Mouse (Mus musculus) heart, postnatal 14 days (tissue): ENCODE data around the gene Atp6v0a4. TPM values are rescaled to one million over a fixed set of nuclear protein-coding genes. Genes with fewer than 3 reads are reported as not detected.
A peak's percentile ranks its signal among the peaks of the same experiment; 100 is the strongest.

ENCODE experiments used
- DNase-seq, 2 experiments: peaks; one replicate each; pipeline ENCODE4 v3.0.0; 2021 to 2022
- intact Hi-C: fragments of 180-260 bp; cut with DNase I; formaldehyde crosslinking; loops from one replicate; pipeline ENCODE4 v1.15.1; 2025
- long read RNA-seq, 2 experiments: library from polyadenylated mRNA; stranded (forward); transcript quantifications; one replicate each; pipeline ENCODE4 v2.0.0; 2021
- total RNA-seq, 2 experiments: library from RNA; stranded (reverse); gene quantifications; 2 replicates each; pipeline ENCODE4 v1.2.3; 2021

Atp6v0a4 gene
- 1 to 10 TPM; 2.8 to 3.5 TPM for total RNA-seq
- long read RNA-seq, experiment 1, partial matches to known transcripts = 1 of 2 reads
- long read RNA-seq, experiment 1, other reads (novel, unspliced or antisense) = 1 of 2 reads
- long read RNA-seq, experiment 2, partial matches to known transcripts = 0 of 1 reads
- long read RNA-seq, experiment 2, other reads (novel, unspliced or antisense) = 1 of 1 reads

DNA sequence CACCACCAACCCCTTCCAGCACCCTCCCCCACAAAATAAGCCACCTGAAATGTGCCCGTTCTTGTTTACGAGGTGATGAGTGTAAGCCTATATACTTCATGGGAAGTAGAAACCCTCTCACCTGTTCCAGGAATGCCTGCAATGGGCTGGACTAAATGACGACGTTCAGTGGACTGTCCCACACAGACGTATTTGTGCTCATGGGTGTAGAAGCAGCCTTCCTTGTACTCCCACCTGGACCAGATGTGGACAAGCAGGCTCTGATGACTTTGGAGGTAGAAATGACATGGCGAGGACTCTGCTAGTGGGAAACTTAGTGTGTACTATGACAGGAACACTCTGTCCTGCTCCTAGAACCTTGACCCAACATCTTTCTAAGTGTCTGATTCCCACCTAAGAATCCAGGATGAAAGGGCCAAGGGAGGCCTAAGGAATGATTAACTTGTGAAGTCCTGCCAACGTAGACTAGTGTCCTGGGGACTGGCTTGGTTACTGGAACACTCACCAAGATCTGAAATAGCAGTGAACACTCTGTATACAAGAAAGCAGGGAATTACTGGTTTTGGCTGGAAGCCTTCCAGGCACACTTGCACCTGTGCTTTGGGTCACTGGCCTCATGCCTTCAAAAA, at the start of gene Atp6v0a4:
TSS of gene Atp6v0a4 (minus strand) at position 380 of the 629 bp plus-strand sequence.
- no peak for DNase-seq
- intact Hi-C loops = no loop called here

DNA sequence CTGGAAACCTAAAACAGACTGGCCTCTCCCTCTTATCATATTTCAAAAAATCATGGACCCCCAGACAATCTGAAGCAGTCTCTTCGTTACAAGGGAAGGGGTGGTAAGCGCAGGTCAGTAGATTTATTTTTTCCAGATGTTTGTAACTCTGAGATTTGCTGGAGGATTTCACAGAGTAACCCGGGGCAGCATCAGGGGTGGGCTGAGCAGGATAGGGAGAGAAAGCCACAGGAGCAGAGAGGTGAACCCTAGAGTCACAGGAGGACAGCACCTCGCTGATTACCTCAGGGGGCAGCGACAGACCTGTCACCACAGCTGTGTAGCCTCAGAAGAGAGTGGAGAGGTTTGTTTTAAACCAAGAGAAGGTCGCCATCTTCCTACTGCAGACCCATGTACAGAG, 41.0 kb upstream of the Atp6v0a4 start:
- intact Hi-C loops = no loop called here
- no peak for DNase-seq

DNA sequence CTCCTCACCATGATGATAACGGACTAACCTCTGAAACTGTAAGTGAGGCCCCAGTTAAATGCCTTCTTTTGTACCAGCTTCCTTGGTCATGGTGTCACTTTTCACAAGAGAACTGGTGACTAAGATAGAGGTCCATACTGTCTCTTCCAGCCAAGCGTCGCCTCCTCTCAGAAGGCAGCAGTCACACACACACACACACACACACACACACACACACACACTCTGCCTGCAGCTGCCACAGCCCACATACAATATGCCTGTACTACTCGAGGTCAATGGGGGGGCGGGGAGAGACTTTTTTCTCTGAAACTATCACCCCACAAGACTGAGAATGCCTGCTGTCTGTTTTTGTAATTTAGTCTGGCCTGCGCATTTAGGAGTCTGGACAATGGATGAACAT, 40.3 kb upstream of the Atp6v0a4 start:
- no peak for DNase-seq
- intact Hi-C loops = no loop called here

DNA sequence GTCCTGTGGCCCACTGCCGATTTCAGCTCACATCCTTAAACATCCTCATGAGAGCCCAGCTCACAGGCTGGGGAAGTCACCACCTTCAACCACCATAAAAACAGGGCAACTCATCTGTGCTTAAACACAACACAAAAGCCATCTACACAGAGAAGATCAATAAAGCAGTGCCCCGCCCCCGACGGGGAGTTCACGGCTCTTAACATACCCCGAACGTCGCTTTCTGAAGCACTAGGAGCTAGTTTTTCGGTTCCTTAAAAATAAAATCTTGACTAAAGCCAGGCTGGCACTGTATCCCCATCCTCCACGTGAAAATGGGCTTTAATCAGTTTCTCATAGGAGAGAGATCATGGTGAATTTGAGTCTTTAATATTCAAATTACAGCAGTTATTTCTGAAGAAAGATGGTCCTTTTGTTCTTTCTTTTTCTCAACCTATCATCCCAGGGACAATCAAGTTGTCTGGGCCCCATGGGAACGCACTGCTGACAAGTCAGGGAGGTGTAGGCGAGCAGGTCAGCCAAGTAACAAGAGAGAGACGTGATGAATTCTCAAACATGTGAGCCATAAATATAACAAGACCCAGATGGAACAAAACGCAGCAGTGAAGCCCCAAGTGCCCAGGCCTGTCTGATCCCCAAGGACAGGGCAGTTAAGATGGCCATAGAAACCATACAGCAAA, 38.6 kb upstream of the Atp6v0a4 start:
- no peak for DNase-seq
- intact Hi-C loops = no loop called here

DNA sequence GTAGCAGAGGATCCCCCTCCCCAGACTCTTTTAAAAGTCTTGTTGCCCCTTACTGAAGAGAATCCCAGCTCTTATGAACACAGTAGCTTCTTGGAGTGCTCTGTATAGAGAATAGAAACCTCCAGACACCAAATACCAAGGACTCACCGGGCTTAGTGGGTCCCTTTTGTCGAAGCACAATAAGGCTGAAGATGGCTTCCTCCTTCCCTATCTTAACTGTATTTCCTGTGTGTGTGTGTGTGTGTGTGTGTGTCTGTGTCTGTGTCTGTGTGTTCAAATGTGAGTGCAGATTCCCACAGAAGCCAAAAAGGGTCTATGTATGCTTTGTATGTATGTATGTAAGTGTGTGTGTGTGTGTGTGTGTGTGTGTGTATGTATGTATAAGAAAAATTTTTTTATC, 36.2 kb upstream of the Atp6v0a4 start:
- intact Hi-C loops = loop anchor here (2.0 kb wide), 3 partner anchors 94 to 166 kb away; partner anchors contain the start of genes D630045J12Rik and Zc3hav1l
- DNase-seq = no peak

DNA sequence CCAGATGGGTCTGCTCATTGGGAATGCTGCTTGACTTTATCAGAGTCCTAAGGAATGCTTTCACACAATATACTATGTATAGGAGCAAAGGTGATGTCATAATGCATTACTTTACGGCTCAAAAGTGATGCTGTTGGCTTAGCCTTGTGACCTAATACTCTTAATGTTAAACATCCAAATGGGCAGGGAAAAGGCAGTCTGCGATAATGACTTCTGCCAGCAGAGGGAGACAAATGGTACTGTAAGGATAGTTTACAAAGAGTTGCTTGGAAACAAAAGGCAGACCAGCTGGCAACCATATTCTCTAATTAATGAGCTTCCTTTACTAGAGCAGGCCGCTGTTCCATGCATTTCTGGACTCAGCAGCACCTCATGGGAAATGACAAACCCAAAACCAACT, 35.7 kb upstream of the Atp6v0a4 start:
- peak; percentile 83 to 94 for DNase-seq
- intact Hi-C loops = loop anchor here (2.0 kb wide), 3 partner anchors 95 to 167 kb away; partner anchors contain the start of genes D630045J12Rik and Zc3hav1l

DNA sequence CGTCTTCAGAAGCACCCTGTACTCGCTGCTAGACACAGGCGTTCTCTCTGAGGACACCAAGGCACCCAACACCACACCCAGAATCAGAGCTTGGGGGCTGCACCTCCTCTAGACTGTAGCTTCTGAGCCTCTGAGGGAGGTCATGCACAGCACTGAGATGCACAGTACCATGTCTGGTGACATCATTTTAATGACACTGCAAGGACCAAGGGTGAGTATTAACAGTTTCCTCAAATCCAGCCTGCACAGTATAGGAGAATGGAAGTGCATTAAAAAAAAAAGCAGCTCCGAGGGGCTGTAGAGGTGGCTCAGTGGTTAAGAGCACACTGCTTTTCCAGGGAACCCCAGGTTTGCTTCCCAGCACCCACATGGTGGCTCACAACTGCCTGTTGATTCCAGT, 35.2 kb upstream of the Atp6v0a4 start:
- intact Hi-C loops = loop anchor here (10.0 kb wide), 1 partner anchor 145 kb away; no protein-coding TSS in a partner anchor
- DNase-seq = no peak

DNA sequence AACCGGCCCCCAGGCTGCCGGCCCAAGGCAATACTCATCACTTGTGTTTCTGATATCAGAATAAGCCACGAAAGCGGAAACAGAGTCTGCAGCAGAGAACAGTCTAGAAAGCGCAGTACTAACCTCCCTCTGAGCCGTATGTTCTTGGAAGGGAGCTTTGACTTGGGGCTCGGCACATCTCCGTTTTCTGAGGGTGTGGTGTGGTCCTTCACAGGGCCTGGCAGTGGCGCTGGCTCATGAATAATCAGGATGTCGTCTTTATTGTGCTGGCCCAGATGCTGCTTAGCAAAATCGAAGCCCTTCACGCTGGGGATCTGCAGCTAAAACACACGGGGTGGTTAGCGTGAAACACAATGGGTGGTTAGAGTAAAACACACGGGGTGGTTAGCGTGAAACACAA, 33.5 kb upstream of the Atp6v0a4 start:
- no peak for DNase-seq
- intact Hi-C loops = loop anchor here (10.0 kb wide), 1 partner anchor 143 kb away; no protein-coding TSS in a partner anchor

DNA sequence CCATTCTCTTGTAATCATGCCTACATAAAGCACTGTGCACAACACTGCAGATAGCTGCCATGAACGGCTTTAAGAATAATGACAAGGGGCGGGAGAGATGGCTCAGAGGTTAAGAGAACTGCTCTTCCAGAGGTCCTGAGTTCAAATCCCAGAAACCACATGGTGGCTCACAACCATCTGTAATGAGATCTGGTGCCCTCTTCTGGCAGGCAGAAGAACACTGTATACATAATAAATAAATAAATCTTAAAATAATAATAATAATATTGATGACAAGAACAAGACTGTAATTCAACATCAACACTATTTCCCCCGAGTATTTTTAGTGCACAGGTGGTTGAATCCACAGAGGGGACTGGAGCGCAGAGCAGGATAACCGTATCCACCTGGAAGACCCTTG, 31.8 kb upstream of the Atp6v0a4 start:
- DNase-seq = no peak
- intact Hi-C loops = loop anchor here (10.0 kb wide), 1 partner anchor 141 kb away; no protein-coding TSS in a partner anchor

DNA sequence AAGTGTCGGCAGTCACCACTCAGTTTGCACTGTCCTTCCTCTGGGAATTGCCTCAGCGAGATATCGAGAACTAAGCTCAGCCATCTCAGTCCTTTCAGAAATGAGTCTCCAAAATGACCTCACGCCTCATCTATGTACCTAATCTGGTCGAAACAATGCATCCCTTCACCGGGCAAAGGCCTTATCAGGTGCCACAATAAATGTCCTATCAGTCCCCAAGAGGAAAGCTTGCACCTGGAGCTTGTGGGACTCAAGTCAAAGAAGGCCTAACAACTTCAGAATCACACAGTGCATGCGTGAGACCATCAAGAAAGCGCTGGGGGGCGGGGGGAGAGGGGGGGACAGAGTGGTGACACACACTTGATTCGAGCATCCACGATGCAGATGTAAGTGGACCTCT, 27.9 kb upstream of the Atp6v0a4 start:
- no peak for DNase-seq
- intact Hi-C loops = loop anchor here (10.0 kb wide), 1 partner anchor 138 kb away; no protein-coding TSS in a partner anchor

DNA sequence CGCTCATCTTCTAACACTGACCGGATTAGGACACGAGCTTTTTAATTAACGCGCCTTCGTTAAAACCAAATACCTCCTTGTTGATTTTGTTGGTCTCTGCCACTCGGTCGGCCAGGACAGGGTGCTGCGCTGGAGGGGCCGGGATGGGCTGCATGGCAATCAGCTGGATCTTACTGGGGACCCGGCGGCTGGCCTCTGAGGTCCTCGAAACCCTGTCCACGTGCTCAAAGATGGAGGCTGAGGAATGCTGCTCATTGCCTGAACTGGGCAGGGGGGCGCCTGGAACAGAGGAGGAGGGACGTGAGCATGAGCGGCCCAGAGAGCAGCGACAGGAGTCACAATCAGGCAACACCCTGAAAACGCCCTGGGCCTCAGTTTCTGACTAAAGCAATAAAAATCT, 25.1 kb upstream of the Atp6v0a4 start:
- DNase-seq = no peak
- intact Hi-C loops = no loop called here

DNA sequence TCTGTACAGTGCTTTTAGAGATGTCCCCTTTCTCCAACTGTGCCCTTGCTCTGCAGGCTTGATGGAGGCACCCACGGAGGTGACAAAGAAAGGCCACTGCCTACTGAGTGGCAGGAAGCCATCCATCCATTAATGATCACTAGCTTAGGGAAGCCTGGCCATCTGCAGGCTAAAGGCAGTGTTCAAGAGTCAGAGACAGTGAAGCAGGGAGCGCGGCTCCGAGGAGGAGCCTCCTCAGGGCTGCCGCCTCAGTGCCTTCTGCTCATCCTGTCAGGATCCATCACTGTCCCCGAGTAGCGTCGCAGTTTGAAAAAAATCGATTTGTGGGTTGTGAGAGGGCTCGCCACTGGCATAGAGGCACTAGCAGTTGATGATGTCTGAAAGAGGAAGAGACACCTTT, 24.2 kb upstream of the Atp6v0a4 start:
- intact Hi-C loops = no loop called here
- DNase-seq = no peak

DNA sequence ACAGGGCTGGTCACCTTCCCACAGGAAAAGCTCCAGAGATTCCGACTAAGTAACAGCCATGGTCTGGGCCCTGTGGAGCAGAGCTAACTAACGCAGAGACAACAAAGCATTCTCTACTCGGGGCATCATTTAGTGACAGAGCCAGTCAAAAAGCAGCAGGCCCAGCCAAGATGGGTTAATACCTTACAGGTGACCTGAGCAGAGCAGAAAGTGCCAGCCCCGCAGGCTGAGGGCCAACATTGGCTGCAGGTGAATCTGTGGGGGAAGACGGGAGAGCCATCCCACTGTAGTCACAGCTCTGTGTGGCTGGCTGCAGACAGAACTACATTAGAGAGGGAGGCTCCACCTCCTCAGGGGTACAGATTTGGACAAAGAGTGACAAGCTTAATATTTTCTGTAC, 22.9 kb upstream of the Atp6v0a4 start:
- DNase-seq = no peak
- intact Hi-C loops = no loop called here

DNA sequence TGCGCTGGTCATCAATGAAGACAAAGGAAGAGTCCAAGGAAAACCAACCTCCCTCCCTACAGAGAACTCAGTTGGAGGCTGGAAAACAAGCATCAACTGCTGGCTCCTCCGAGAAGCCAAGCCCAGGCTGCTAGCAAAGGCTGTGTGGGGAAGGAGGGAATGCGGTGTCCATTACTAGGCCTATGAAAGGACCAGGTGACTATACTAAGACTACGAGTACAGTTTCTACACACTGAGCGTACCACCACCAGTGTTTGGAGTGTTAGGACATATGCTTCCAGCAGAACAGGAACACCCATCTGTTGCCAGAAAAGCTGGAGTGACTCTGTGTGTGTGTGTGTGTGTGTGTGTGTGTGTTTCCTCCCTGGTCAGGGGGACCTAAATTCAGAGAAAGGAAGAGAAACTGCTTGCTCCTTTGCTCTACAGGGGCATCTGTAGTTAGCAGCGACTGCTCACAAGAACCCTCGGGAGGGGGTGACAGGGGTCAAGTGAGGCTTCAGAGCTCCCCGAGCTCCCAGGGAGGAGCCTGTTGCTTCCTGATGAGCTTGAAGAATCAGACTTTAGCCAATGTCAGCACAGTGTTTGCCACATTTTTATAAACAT, 21.2 kb upstream of the Atp6v0a4 start:
- intact Hi-C loops = no loop called here
- peak; percentile 36 to 51 for DNase-seq

DNA sequence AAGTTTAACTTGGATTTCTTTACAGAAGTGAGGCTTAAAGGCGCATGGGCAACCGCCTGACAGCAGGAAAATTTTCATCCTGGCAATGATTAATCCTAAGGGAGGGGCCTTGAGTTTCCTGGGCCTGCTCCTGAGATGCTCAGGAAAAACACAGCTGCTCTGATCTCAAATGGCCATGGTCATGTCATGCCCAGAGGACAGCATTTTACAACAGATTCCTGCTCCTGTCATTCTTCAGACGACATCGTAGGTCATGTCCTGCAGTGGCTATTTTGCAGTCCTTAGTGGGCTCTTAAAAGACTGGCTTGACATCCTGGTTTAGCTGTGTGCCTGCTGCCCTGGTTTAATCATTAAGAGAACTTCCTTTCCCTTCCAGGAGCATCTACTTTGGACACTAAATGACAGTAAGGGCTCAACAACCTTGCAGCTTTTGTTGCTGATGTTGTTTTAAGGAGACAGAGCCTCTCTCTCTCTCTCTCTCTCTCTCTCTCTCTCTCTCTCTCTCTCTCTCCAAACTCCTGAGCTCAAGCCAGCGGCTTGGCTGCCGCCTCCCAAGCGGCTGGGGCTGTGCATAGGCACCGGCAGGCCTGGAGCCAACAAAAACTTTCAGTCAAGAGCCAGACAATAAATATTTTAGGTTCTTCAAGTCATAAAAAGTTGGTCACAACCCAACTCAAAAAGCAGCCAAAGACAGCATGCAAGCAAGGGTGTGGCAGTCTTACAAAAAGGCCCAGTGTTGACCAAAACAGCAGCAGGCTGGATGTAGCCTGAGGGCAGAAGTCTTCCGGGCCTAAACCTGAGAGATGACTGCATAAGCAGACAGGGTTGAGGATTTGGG, 20.0 kb upstream of the Atp6v0a4 start:
- intact Hi-C loops = no loop called here
- DNase-seq = peak; percentile 70 to 80

DNA sequence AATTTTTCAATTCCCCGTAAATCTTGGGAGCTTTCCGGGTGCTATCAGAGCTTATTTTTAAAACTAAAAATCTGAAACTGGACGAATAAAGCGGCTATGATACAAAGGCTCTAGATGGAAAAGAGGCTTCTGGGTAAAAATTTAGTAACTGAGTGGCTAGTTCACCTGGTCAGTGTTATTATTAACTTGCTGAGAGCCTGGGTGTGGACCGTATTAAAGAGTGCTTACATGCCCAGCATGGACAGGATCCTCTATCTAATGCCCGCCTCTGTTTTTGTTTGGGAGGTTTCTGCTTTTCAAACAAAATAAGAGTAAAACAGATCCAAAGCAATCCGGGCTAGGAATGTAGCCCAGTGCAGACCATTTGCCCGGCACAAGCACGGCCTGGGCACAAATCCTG, 16.0 kb upstream of the Atp6v0a4 start:
- DNase-seq = no peak
- intact Hi-C loops = no loop called here

DNA sequence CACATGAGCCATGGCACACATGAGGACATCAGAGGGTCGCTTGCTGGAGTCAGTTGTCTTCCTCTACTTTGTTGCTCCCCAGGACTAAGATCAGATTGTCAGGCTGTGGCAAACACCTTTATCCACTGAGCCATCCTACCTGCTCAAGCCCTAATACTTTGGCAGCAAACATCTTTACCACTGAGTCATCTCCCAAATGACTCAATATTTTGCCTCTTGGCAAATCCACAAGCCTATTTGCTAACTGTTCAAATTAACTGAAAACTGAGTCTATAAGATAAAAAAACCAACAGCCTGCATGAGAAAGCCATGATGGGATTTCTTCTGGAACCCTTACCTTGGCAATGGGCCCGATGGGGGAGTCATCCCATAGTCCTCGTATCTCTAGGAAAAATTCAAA, 14.7 kb upstream of the Atp6v0a4 start:
- no peak for DNase-seq
- intact Hi-C loops = no loop called here

DNA sequence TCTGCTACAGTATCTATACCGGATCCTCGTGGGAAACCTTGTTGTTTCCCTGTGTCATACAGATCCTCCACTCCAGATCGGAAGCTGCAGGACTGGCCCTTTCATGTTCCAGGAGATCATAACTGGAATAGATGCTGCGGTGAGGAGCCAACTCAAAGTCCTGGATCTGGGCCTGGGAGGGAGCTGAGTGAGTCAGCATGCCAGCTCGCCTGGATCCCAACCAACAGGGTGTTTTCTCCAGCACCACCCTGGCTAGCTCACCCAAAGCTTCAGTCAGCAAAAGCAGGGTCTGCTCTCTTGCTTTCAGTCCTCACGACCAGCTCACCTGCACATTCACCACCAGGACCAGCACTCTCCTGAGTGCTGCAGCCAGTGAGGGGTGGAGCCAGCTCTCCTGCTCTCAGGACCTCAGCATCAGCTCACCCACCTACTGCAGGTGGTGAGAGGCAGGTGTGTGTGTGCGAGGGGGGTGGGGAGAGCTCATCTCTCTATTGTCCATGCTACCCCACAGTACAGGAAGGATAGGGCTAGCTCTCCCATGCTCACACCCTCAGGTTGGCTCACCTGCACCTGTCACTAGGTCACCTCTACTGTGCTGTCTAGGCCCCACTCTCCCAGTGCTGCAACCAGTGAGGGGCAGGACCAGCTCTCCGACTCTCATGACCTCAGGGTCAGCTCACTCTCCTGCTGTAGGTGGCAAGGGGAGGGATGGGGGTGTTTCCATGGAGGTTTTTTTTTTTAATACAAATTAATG, 10.6 kb upstream of the Atp6v0a4 start:
- peak; percentile 57 to 66 for DNase-seq
- intact Hi-C loops = no loop called here

DNA sequence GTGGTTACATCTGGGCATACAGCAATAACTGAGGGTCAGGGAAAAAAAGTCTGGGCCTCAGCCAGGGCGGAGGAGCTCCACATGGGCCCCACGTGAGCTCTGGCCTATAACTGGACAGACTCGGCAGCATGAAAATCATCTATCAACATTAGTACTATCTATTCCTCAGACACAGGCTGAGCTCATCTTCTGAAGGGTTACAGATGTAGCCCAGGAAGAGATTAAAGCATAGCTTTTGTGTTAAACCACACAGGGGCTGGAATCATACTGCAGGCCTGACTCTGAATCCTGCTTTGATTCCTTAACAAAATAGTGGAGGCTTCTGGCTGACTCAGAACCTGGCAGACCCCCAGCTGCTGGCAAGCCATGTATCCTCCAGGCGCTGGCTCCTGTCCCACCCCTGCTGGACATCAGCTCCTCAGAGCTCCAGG, 7.4 kb upstream of the Atp6v0a4 start:
- intact Hi-C loops = no loop called here
- DNase-seq = peak; percentile 65 to 79

DNA sequence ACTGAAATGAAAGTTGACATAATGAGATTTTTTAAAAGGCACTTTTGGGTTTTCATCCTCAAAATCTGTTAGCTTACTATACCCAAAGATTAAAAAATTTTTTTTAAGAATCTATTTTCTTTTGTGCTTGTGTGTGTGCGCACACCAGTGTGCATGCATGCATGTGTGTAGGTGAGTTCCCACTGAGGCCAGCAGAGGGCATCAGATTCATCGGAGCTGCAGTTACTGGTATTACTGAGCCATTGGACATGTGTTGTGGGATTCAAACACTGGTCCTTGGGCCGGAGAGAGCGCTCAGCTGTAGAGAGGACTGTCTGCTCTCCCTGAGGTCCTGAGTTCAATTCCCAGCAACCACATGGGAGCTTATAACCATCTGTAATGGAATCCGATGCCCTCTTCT, 5.5 kb upstream of the Atp6v0a4 start:
- no peak for DNase-seq
- intact Hi-C loops = no loop called here
